Mouse (Mus musculus) large intestine, adult 2 months (tissue): ENCODE measurements around the gene Ercc1. TPM values are rescaled to one million over a fixed set of nuclear protein-coding genes. Genes with fewer than 3 reads are reported as not detected.
A peak's percentile ranks its signal among the peaks of the same experiment; 100 is the strongest.

ENCODE experiments used
- DNase-seq: peaks from one replicate; pipeline ENCODE4 v3.0.0-alpha.2; 2012; ENCODE audit warnings: low read depth, low spot score
- WGBS: fragments of 180-500 bp; shearing (Covaris S2); methylation state at CpG from one replicate; pipeline ENCODE4 v1.1.7; 2018; 5-methylcytosine and 5-hydroxymethylcytosine counted together
- polyA plus RNA-seq: library from polyadenylated mRNA; depleted of rRNA; stranded (reverse); fragments of >200 nt; gene quantifications from 2 replicates; pipeline ENCODE4 v1.2.3, GENCODE M21; 2012

Gene Ercc1
- polyA plus RNA-seq, 1 experiment, result 31.2 TPM

- under 1% methylated on average over 58 of the region's 58 CpGs for WGBS
- DNase-seq, result peak; percentile 85
Measured at GRCm38 (mm10) chr7:19308454-19309277, 35.9 kb upstream of the Ercc1 start.

- under 1% methylated on average over 48 of the region's 48 CpGs for WGBS
- DNase-seq, result no peak
Measured at GRCm38 (mm10) chr7:19309278-19309883, 35.2 kb upstream of the Ercc1 start.

- peak; percentile 77 for DNase-seq
- 1% methylated on average over 49 of the region's 49 CpGs for WGBS
Measured at GRCm38 (mm10) chr7:19309884-19310641, 34.5 kb upstream of the Ercc1 start, which contains the start of gene Fosb. Gene Fosb (minus strand): TSS chr7:19310051.

- WGBS, result 34% methylated on average over 4 of the region's 4 CpGs
- DNase-seq, result no peak
Measured at GRCm38 (mm10) chr7:19311991-19312390, 32.6 kb upstream of the Ercc1 start.

- WGBS, result 53% methylated on average over 5 of the region's 5 CpGs
- no peak for DNase-seq
Measured at GRCm38 (mm10) chr7:19314033-19314432, 30.5 kb upstream of the Ercc1 start.

- 48% methylated on average over 14 of the region's 14 CpGs for WGBS
- DNase-seq, result peak; percentile 60
Measured at GRCm38 (mm10) chr7:19316451-19317161, 28.0 kb upstream of the Ercc1 start.

- 79% methylated on average over 2 of the region's 2 CpGs for WGBS
- DNase-seq, result no peak
Measured at GRCm38 (mm10) chr7:19318201-19318600, 26.4 kb upstream of the Ercc1 start.

GRCm38 (mm10) chr7:19318676-19319075 lies 25.9 kb upstream of the Ercc1 start:
- WGBS, result 83% methylated on average over 7 of the region's 7 CpGs
- DNase-seq, result no peak

- WGBS, result 22% methylated on average over 9 of the region's 9 CpGs
- DNase-seq, result no peak
Measured at GRCm38 (mm10) chr7:19319458-19319857, 25.1 kb upstream of the Ercc1 start.

- under 1% methylated on average over 41 of the region's 41 CpGs for WGBS
- DNase-seq, result peak; percentile 92
Measured at GRCm38 (mm10) chr7:19319906-19320305, 24.7 kb upstream of the Ercc1 start.

GRCm38 (mm10) chr7:19320637-19321036 lies 23.9 kb upstream of the Ercc1 start:
- no peak for DNase-seq
- 27% methylated on average over 7 of the region's 7 CpGs for WGBS

- WGBS, result 14% methylated on average over 5 of the region's 5 CpGs
- DNase-seq, result no peak
Measured at GRCm38 (mm10) chr7:19321464-19321863, 23.1 kb upstream of the Ercc1 start.

GRCm38 (mm10) chr7:19322489-19322888 lies 22.1 kb upstream of the Ercc1 start:
- 39% methylated on average over 9 of the region's 9 CpGs for WGBS
- DNase-seq, result no peak

GRCm38 (mm10) chr7:19324221-19324620 lies 20.4 kb upstream of the Ercc1 start:
- no peak for DNase-seq
- 80% methylated on average over 11 of the region's 11 CpGs for WGBS

- WGBS, result 71% methylated on average over 21 of the region's 21 CpGs
- no peak for DNase-seq
Measured at GRCm38 (mm10) chr7:19325262-19326199, 19.0 kb upstream of the Ercc1 start.

- DNase-seq, result no peak
- WGBS, result under 1% methylated on average over 20 of the region's 20 CpGs
Measured at GRCm38 (mm10) chr7:19326359-19326758, 18.2 kb upstream of the Ercc1 start.

GRCm38 (mm10) chr7:19327128-19327527 lies 17.4 kb upstream of the Ercc1 start:
- DNase-seq, result peak; percentile 85
- under 1% methylated on average over 22 of the region's 22 CpGs for WGBS

GRCm38 (mm10) chr7:19327782-19328181 lies 16.8 kb upstream of the Ercc1 start:
- WGBS, result 52% methylated on average over 5 of the region's 5 CpGs

GRCm38 (mm10) chr7:19328425-19328824 lies 16.2 kb upstream of the Ercc1 start:
- DNase-seq, result no peak

More at GRCm38 (mm10) chr7:19327782-19328181, 16.8 kb upstream of the Ercc1 start:
- DNase-seq, result no peak
